Mouse (Mus musculus): Measurements from ENCODE around the gene Rbfox1. TPM values are rescaled to one million over a fixed set of nuclear protein-coding genes. Genes with fewer than 3 reads are reported as not detected.

Gene Rbfox1
- polyA plus RNA-seq, 1 experiment, result 5.6 TPM

GRCm38 (mm10) chr16:6955102-6955675, 1070.0 kb downstream of the Rbfox1 start:
- no peak for DNase-seq
- Histone ChIP-seq H3K4me1 (replicated peaks; ENCODE audit: control insufficient read depth, insufficient read depth, low read length) (no peaks in the 10 kb centered on the region), H3K27ac (ENCODE audit: control insufficient read depth, insufficient read depth, low read length) (no peak overlapping the region), H3K4me3 (ENCODE audit: control insufficient read depth, insufficient read depth, low read length) (no peak overlapping the region), H3K27me3 (ENCODE audit: control insufficient read depth, insufficient read depth, low read length) (no peaks in the 10 kb centered on the region), H3K36me3 (ENCODE audit: control insufficient read depth, insufficient read depth, low read length) (no peaks in the 10 kb centered on the region)
- 90% methylated on average over 6 of the region's 6 CpGs for WGBS
- no peak for TF ChIP-seq POLR2A (IDR thresholded peaks at IDR 0.05; ENCODE audit: control insufficient read depth, extremely low read depth, insufficient read depth, low read length, poor library complexity)
- TF ChIP-seq CTCF (IDR thresholded peaks at IDR 0.05; ENCODE audit: borderline replicate concordance, control insufficient read depth, extremely low read depth, insufficient read depth, low read length, poor library complexity), result no peak

DNA sequence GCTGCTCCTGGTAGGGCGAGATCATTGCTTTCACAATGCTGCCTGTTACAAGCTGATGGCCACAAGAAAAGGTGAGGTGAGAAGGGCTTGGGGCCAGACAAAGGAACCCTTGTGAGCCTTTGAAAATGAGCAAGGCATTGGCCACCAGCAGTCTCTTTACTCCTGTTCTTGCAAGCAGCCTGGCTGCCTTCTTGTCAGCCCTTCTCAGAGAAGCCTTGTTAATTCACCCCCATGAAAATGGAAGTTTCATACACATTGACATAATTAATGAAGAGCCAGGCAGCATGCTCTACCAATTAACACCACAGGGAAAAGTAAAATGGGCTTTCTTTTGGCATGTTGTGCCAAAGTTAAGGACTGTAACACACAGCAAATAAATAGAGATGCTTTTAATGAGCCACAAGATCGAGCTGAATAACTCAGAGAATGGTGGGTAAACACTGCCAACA, 1076.8 kb downstream of the Rbfox1 start:
- TF ChIP-seq POLR2A (IDR thresholded peaks at IDR 0.05; ENCODE audit: control insufficient read depth, extremely low read depth, insufficient read depth, low read length, poor library complexity) (no peak), CTCF (IDR thresholded peaks at IDR 0.05; ENCODE audit: borderline replicate concordance, control insufficient read depth, extremely low read depth, insufficient read depth, low read length, poor library complexity) (no peak)
- Histone ChIP-seq H3K4me3 (ENCODE audit: control insufficient read depth, insufficient read depth, low read length) (no peak overlapping the region), H3K36me3 (ENCODE audit: control insufficient read depth, insufficient read depth, low read length) (no peaks in the 10 kb centered on the region), H3K4me1 (replicated peaks; ENCODE audit: control insufficient read depth, insufficient read depth, low read length) (no peaks in the 10 kb centered on the region), H3K27me3 (ENCODE audit: control insufficient read depth, insufficient read depth, low read length) (no peaks in the 10 kb centered on the region), H3K27ac (ENCODE audit: control insufficient read depth, insufficient read depth, low read length) (no peak overlapping the region)
- WGBS, result 67% methylated on average over 2 of the region's 2 CpGs
- DNase-seq, result no peak

DNA sequence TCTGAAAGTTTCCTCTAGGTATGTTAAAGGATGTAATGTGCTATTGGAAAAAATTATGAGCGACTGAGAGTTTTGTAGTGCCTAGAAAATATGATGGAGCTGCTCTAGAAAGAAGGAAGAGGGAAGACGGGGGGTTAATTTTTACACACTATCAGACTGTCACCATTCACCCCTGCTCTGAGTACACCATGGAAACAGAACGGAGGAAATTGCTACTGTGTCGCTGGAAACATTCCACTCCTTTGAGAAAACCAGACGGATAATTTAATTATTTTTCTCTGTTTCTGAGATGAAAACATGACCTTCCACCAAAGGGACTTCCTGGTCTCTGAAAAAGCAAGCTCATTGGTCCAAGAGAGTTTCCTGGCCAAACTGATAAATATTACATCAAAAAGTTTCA, 1077.4 kb downstream of the Rbfox1 start:
- H3K4me3 ChIP-seq (ENCODE audit: control insufficient read depth, insufficient read depth, low read length), result no peak overlapping the region
- no peak for DNase-seq
- no peaks in the 10 kb centered on the region for H3K4me1 ChIP-seq (replicated peaks; ENCODE audit: control insufficient read depth, insufficient read depth, low read length)
- H3K27me3 ChIP-seq (ENCODE audit: control insufficient read depth, insufficient read depth, low read length), result no peaks in the 10 kb centered on the region
- TF ChIP-seq POLR2A (IDR thresholded peaks at IDR 0.05; ENCODE audit: control insufficient read depth, extremely low read depth, insufficient read depth, low read length, poor library complexity) (no peak), CTCF (IDR thresholded peaks at IDR 0.05; ENCODE audit: borderline replicate concordance, control insufficient read depth, extremely low read depth, insufficient read depth, low read length, poor library complexity) (no peak)
- H3K27ac ChIP-seq (ENCODE audit: control insufficient read depth, insufficient read depth, low read length), result no peak overlapping the region
- no peaks in the 10 kb centered on the region for H3K36me3 ChIP-seq (ENCODE audit: control insufficient read depth, insufficient read depth, low read length)
- 55% methylated on average over 5 of the region's 5 CpGs for WGBS

GRCm38 (mm10) chr16:6963533-6963932, 1078.4 kb downstream of the Rbfox1 start:
- no peak for DNase-seq
- H3K4me1 ChIP-seq (replicated peaks; ENCODE audit: control insufficient read depth, insufficient read depth, low read length), result no peaks in the 10 kb centered on the region
- no peak overlapping the region for H3K27ac ChIP-seq (ENCODE audit: control insufficient read depth, insufficient read depth, low read length)
- H3K36me3 ChIP-seq (ENCODE audit: control insufficient read depth, insufficient read depth, low read length), result no peaks in the 10 kb centered on the region
- H3K27me3 ChIP-seq (ENCODE audit: control insufficient read depth, insufficient read depth, low read length), result no peaks in the 10 kb centered on the region
- TF ChIP-seq CTCF (IDR thresholded peaks at IDR 0.05; ENCODE audit: borderline replicate concordance, control insufficient read depth, extremely low read depth, insufficient read depth, low read length, poor library complexity), result no peak
- no peak for TF ChIP-seq POLR2A (IDR thresholded peaks at IDR 0.05; ENCODE audit: control insufficient read depth, extremely low read depth, insufficient read depth, low read length, poor library complexity)
- H3K4me3 ChIP-seq (ENCODE audit: control insufficient read depth, insufficient read depth, low read length), result no peak overlapping the region
- 54% methylated on average over 4 of the region's 4 CpGs for WGBS

GRCm38 (mm10) chr16:6964720-6965583, 1079.8 kb downstream of the Rbfox1 start:
- 25% methylated on average over 8 of the region's 8 CpGs for WGBS
- Histone ChIP-seq H3K4me3 (ENCODE audit: control insufficient read depth, insufficient read depth, low read length) (no peak overlapping the region), H3K36me3 (ENCODE audit: control insufficient read depth, insufficient read depth, low read length) (no peaks in the 10 kb centered on the region), H3K4me1 (replicated peaks; ENCODE audit: control insufficient read depth, insufficient read depth, low read length) (no peaks in the 10 kb centered on the region), H3K27me3 (ENCODE audit: control insufficient read depth, insufficient read depth, low read length) (no peaks in the 10 kb centered on the region), H3K27ac (ENCODE audit: control insufficient read depth, insufficient read depth, low read length) (no peak overlapping the region)
- no peak for DNase-seq
- no peak for TF ChIP-seq CTCF (IDR thresholded peaks at IDR 0.05; ENCODE audit: borderline replicate concordance, control insufficient read depth, extremely low read depth, insufficient read depth, low read length, poor library complexity)
- TF ChIP-seq POLR2A (IDR thresholded peaks at IDR 0.05; ENCODE audit: control insufficient read depth, extremely low read depth, insufficient read depth, low read length, poor library complexity), result no peak

GRCm38 (mm10) chr16:6969986-6970385, 1084.8 kb downstream of the Rbfox1 start:
- DNase-seq, result no peak
- TF ChIP-seq CTCF (IDR thresholded peaks at IDR 0.05; ENCODE audit: borderline replicate concordance, control insufficient read depth, extremely low read depth, insufficient read depth, low read length, poor library complexity), result no peak
- no peak for TF ChIP-seq POLR2A (IDR thresholded peaks at IDR 0.05; ENCODE audit: control insufficient read depth, extremely low read depth, insufficient read depth, low read length, poor library complexity)
- no peaks in the 10 kb centered on the region for H3K27me3 ChIP-seq (ENCODE audit: control insufficient read depth, insufficient read depth, low read length)
- WGBS, result 86% methylated on average over 4 of the region's 4 CpGs
- no peaks in the 10 kb centered on the region for H3K36me3 ChIP-seq (ENCODE audit: control insufficient read depth, insufficient read depth, low read length)
- no peak overlapping the region for H3K4me3 ChIP-seq (ENCODE audit: control insufficient read depth, insufficient read depth, low read length)
- no peak overlapping the region for H3K27ac ChIP-seq (ENCODE audit: control insufficient read depth, insufficient read depth, low read length)
- no peaks in the 10 kb centered on the region for H3K4me1 ChIP-seq (replicated peaks; ENCODE audit: control insufficient read depth, insufficient read depth, low read length)

Measured in thymus, adult 2 months (tissue).